Mouse (Mus musculus) stomach, embryonic 16.5 days (tissue): ENCODE measurements around the gene Psma4. TPM values are rescaled to one million over a fixed set of nuclear protein-coding genes. Genes with fewer than 3 reads are reported as not detected.

Experiments used
- ATAC-seq: fragments of 200-750 bp; cut with Nextera tagmentation; 2 replicates; pipeline ENCODE4 v1.8.0; 2017; ENCODE audit warnings: moderate number of reproducible peaks, moderate TSS enrichment; ENCODE audit not compliant: insufficient read depth, low FRiP score
- H3K27ac ChIP-seq: fragments of 300-500 bp; sonication (generic); 2 replicates; pipeline ENCODE4 v1.5.1; 2014; ENCODE audit warnings: low read length
- H3K27me3 ChIP-seq: fragments of 300-500 bp; sonication (generic); 2 replicates; pipeline ENCODE4 v1.6.1; 2014; ENCODE audit warnings: low read length, control low read depth, mixed read lengths; ENCODE audit not compliant: control insufficient read depth, insufficient read depth
- H3K36me3 ChIP-seq: fragments of 300-500 bp; sonication (generic); 2 replicates; pipeline ENCODE4 v1.6.1; 2014; ENCODE audit warnings: low read length; ENCODE audit not compliant: control insufficient read depth, insufficient read depth
- H3K4me1 ChIP-seq: fragments of 300-500 bp; sonication (generic); 2 replicates; pipeline ENCODE4 v1.6.1; 2014; ENCODE audit warnings: low read length, control low read depth, mixed read lengths; ENCODE audit not compliant: control insufficient read depth, insufficient read depth
- H3K4me2 ChIP-seq: fragments of 300-500 bp; sonication (generic); 2 replicates; pipeline ENCODE4 v1.6.1; 2014; ENCODE audit warnings: low read depth, low read length, mixed read lengths
- H3K4me3 ChIP-seq: fragments of 300-500 bp; sonication (generic); replicated peaks from 2 replicates; pipeline ENCODE4 v1.5.1; 2014; ENCODE audit warnings: mild to moderate bottlenecking, low read length
- H3K9ac ChIP-seq: fragments of 300-500 bp; sonication (generic); 2 replicates; pipeline ENCODE4 v1.6.1; 2014; ENCODE audit warnings: low read length
- H3K9me3 ChIP-seq: fragments of 300-500 bp; sonication (generic); replicated peaks from 2 replicates; pipeline ENCODE4 v1.6.1; 2016; ENCODE audit warnings: low read length, control low read depth; ENCODE audit not compliant: control insufficient read depth
- WGBS: fragments of 180-500 bp; shearing (Covaris S2); extraction: QIAGEN DNeasy Blood & Tissue Kit; methylation state at CpG from one replicate; pipeline ENCODE4 v1.1.7; 2014; 5-methylcytosine and 5-hydroxymethylcytosine counted together
- polyA plus RNA-seq: library from polyadenylated mRNA; unstranded; fragments of >200 nt; fragmentation: Nextera tagmentation; extraction: Ambion mirVana; gene quantifications from 2 replicates; pipeline ENCODE4 v1.2.1, GENCODE M21; 2015

The Psma4 gene
- polyA plus RNA-seq, 1 experiment from 2014 or later = 260 TPM

GRCm38 (mm10) chr9:54969972-54970637, 19.5 kb downstream of the Psma4 start:
- Histone ChIP-seq H3K9me3 (no peaks in the 10 kb centered on the region), H3K27ac (no peak overlapping the region), H3K9ac (no peak overlapping the region), H3K27me3 (no peaks in the 10 kb centered on the region), H3K4me1 (no peaks in the 10 kb centered on the region), H3K36me3 (no peaks in the 10 kb centered on the region), H3K4me3 (no peak overlapping the region), H3K4me2 (no peak overlapping the region)
- 51% methylated on average over 8 of the region's 8 CpGs for WGBS
- ATAC-seq = no peak

GRCm38 (mm10) chr9:54980674-54981073, 30.1 kb downstream of the Psma4 start, which contains the start of gene Chrna5:
TSS of gene Chrna5 (plus strand) at chr9:54980880.
- 71% methylated on average over 8 of the region's 8 CpGs for WGBS
- Histone ChIP-seq H3K4me3 (peak within 1 kb of the TSS; percentile 68), H3K9ac (peak within 1 kb of the TSS; percentile 67), H3K27me3 (peaks cover 30% of the 10 kb centered on the region), H3K4me2 (peak within 1 kb of the TSS; percentile 98), H3K9me3 (no peaks in the 10 kb centered on the region), H3K27ac (no peak within 1 kb of the TSS), H3K36me3 (no peaks in the 10 kb centered on the region), H3K4me1 (0 out of 2 replicates have a peak, but pooled peaks cover 4% of the 10 kb centered on the region)
- no peak for ATAC-seq

GRCm38 (mm10) chr9:54981291-54982191, 31.0 kb downstream of the Psma4 start:
- peak overlapping the region; percentile 98 for H3K4me2 ChIP-seq
- H3K36me3 ChIP-seq = no peaks in the 10 kb centered on the region
- H3K27me3 ChIP-seq = peaks cover 30% of the 10 kb centered on the region
- peak overlapping the region; percentile 67 for H3K9ac ChIP-seq
- under 1% methylated on average over 84 of the region's 85 CpGs for WGBS
- peak; percentile 60; the same call in 1 of the 2 replicates for ATAC-seq
- H3K4me1 ChIP-seq = 0 out of 2 replicates have a peak, but pooled peaks cover 4% of the 10 kb centered on the region
- no peak overlapping the region for H3K27ac ChIP-seq
- peak overlapping the region; percentile 68 for H3K4me3 ChIP-seq
- no peaks in the 10 kb centered on the region for H3K9me3 ChIP-seq

- Histone ChIP-seq H3K4me1 (0 out of 2 replicates have a peak, but pooled peaks cover 4% of the 10 kb centered on the region), H3K27me3 (peaks cover 30% of the 10 kb centered on the region), H3K4me3 (peak overlapping the region; percentile 68), H3K36me3 (no peaks in the 10 kb centered on the region), H3K9me3 (no peaks in the 10 kb centered on the region), H3K9ac (no peak overlapping the region), H3K27ac (no peak overlapping the region), H3K4me2 (peak overlapping the region; percentile 98)
- WGBS = 7% methylated on average over 7 of the region's 7 CpGs
- ATAC-seq = no peak
Measured at GRCm38 (mm10) chr9:54982401-54982800, 31.8 kb downstream of the Psma4 start.

- WGBS = 75% methylated on average over 3 of the region's 3 CpGs
Measured at GRCm38 (mm10) chr9:54990362-54990761, 39.8 kb downstream of the Psma4 start.

GRCm38 (mm10) chr9:54994381-54994780, 43.8 kb downstream of the Psma4 start:
- Histone ChIP-seq H3K4me1 (no peaks in the 10 kb centered on the region), H3K4me2 (no peak overlapping the region), H3K9ac (no peak overlapping the region), H3K27ac (no peak overlapping the region), H3K9me3 (no peaks in the 10 kb centered on the region), H3K27me3 (no peaks in the 10 kb centered on the region), H3K4me3 (no peak overlapping the region), H3K36me3 (no peaks in the 10 kb centered on the region)
- no peak for ATAC-seq
- WGBS = 57% methylated on average over 3 of the region's 3 CpGs

More at GRCm38 (mm10) chr9:54990362-54990761, 39.8 kb downstream of the Psma4 start:
- Histone ChIP-seq H3K4me3 (no peak overlapping the region), H3K27me3 (no peaks in the 10 kb centered on the region), H3K4me2 (no peak overlapping the region), H3K9me3 (no peaks in the 10 kb centered on the region), H3K9ac (no peak overlapping the region), H3K27ac (no peak overlapping the region), H3K36me3 (no peaks in the 10 kb centered on the region), H3K4me1 (no peaks in the 10 kb centered on the region)
- no peak for ATAC-seq

GRCm38 (mm10) chr9:54995645-54996044, 45.1 kb downstream of the Psma4 start:
- H3K4me2 ChIP-seq = no peak overlapping the region
- no peaks in the 10 kb centered on the region for H3K27me3 ChIP-seq
- H3K4me3 ChIP-seq = no peak overlapping the region
- WGBS = 74% methylated on average over 3 of the region's 3 CpGs
- no peak overlapping the region for H3K27ac ChIP-seq
- no peaks in the 10 kb centered on the region for H3K4me1 ChIP-seq
- H3K36me3 ChIP-seq = no peaks in the 10 kb centered on the region
- ATAC-seq = no peak
- no peak overlapping the region for H3K9ac ChIP-seq
- no peaks in the 10 kb centered on the region for H3K9me3 ChIP-seq

- H3K9me3 ChIP-seq = no peaks in the 10 kb centered on the region
- no peaks in the 10 kb centered on the region for H3K27me3 ChIP-seq
- no peaks in the 10 kb centered on the region for H3K36me3 ChIP-seq
- no peak for ATAC-seq
- no peak overlapping the region for H3K9ac ChIP-seq
- H3K4me3 ChIP-seq = no peak overlapping the region
- no peak overlapping the region for H3K27ac ChIP-seq
- 57% methylated on average over 4 of the region's 4 CpGs for WGBS
- H3K4me1 ChIP-seq = no peaks in the 10 kb centered on the region
- no peak overlapping the region for H3K4me2 ChIP-seq
Measured at GRCm38 (mm10) chr9:55003609-55004008, 53.0 kb downstream of the Psma4 start.
